Mouse (Mus musculus) T-helper 17 cell (primary cell): ENCODE measurements around the gene Krtap3-2.
"Not testable (repeated sequence)": the region's sequence is repeated elsewhere in the genome, so short reads cannot be mapped to it uniquely, and the experiment has no call there.

ENCODE experiments used
- in situ Hi-C, 2 experiments: fragments of 300-600 bp; cut with MboI, MseI; formaldehyde crosslinking; loops; 1 replicate in 1 of 2; 2 replicates in 1 of 2; pipeline ENCODE4 v1.15.1; 2025; ENCODE audit warnings: high pct_unique_total_duplicates in 2 of 2

Krtap3-2 gene

DNA sequence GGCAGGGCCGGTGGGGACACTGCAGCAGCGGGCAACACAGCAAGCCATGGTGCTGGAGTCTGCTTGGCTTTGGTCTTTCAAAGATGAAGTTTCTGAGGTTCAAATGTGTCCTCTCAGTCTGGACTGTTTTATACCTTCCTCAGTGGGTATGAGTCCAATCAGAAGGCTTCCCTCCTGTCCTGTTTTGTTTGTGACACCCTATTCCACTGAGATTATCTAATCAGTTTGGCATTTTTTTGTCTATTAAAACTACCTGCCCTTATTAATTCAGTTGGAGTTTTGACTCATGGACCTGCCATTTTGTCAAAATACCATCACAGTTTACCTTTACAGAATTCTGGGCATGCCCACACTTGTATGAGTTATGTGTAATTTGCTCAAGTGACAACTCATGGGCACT is at the start of gene Krtap3-2:
Gene Krtap3-2 (minus strand): TSS at position 101 of the 400 bp plus-strand sequence.
- in situ Hi-C loops: no loop called here

DNA sequence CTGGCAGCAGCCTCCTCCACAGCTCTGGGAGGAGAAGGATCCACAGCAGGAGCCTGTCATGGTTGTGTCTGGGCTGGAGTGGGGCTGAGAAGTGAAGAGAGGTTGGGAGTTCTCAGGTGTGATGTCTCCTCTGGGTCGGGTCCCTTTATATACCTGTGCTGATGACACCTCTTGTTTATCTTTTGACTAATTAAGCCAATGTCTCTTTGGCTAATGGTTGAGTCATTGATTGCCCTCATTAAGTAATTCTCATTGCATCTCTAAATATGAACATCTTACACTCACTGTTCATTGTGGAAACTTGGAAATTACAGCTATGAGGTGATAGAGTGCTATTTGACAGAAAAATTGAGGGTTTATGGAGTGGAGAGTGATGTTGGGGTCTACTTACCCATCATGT is 46.6 kb upstream of the Krtap3-2 start, which contains the start of gene Gm11938:
Gene Gm11938 (minus strand): TSS at position 101 of the 400 bp plus-strand sequence.
- in situ Hi-C loops: not testable (repeated sequence)

DNA sequence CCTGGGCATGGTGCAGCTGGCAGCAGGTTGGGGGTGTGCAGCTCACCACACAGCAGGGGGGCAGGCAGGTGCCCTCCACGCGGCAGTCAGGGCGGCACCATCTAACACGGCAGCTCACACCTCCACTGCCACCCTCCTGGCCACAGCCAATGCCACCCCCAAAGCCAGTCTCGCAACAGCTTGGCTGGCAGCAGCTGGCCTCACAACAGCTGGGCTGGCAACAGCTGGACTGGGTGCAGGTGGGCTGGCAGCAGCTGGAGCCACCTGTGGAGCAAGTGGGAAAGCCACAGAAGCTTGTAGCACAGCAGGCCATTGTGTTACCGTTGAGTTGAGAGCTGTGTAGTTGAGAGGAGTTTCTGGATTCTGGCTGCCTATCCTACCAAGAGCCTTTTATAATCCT is 41.1 kb upstream of the Krtap3-2 start, which contains the start of gene Krtap9-3:
Gene Krtap9-3 (minus strand): TSS at position 364 of the 400 bp plus-strand sequence.
- in situ Hi-C loops: not testable (repeated sequence)

DNA sequence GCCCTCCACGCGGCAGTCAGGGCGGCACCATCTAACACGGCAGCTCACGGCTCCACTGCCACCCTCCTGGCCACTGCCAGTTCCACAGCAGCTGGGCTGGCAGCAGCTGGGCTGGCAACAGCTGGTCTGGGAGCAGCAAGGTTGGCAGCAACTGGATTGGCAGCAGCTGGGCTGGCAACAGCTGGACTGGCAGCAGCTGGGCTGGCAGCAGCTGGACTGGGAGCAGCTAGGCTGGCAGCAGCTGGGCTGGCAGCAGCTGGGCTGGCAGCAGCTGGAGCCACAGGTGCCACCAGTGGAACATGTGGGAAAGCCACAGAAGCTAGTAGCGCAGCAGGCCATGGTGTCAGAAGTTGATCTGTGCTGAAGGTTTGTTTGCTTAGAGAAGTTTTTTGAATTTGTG is 34.3 kb upstream of the Krtap3-2 start, which contains the start of gene Krtap1-3:
Gene Krtap1-3 (minus strand): TSS at position 359 of the 400 bp plus-strand sequence.
- in situ Hi-C loops: no loop called here

DNA sequence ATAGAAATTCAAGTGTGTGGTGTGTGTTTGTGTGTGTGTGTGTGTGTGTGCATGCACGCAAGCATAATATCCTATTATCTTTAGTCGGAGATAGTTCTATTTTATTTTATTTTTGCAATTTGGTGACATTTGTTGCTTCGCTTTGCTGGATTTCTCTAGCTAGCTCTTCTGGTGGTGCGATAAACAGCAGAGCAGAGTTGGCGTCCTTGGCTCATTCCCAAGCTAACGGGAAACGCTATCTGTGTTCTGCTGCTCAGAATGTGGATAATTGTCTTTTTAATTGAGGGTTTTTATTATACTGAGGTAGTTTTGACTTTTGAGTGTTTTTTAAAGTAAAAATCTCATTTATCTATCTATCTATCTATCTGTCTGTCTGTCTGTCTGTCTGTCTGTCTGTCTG is 28.4 kb upstream of the Krtap3-2 start:
- in situ Hi-C loops: no loop called here

DNA sequence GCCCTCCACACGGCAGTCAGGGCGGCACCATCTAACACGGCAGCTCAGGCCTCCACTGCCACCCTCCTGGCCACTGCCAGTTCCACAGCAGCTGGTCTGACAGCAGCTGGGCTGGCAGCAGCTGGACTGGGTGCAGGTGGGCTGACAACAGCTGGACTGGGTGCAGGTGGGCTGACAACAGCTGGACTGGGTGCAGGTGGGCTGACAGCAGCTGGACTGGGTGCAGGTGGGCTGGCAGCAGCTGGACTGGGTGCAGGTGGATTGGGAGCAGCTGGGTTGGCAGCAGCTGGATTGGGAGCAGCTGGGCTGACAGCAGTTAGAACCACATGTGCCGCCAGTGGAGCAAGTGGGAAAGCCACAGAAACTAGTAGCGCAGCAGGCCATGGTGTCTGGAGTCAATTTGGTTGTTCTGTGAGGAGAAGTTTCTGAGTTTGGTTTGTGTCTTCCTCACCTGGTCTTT is 26.6 kb upstream of the Krtap3-2 start, which contains the start of gene Krtap1-4:
Gene Krtap1-4 (minus strand): TSS at position 410 of the 460 bp plus-strand sequence.
- in situ Hi-C loops: no loop called here

DNA sequence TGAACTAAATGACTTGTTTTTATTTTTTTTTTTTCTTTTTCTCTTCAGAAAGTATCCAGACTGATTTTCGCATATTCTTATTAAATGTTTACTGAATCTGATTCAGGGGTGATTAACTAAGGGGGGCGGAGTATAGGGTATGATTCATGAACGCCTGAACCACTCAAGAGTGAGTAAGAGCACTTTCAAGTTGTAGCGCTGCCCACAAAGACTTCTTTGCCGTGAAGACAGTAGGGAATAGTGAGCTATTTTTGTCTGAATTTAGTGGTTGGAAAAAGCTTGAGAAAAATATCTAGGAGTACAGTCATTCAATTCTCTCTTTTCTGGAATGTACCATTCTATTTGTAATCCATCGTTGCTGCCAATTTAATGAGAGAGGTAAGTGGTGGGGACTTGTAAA is 24.9 kb upstream of the Krtap3-2 start:
- in situ Hi-C loops: no loop called here

DNA sequence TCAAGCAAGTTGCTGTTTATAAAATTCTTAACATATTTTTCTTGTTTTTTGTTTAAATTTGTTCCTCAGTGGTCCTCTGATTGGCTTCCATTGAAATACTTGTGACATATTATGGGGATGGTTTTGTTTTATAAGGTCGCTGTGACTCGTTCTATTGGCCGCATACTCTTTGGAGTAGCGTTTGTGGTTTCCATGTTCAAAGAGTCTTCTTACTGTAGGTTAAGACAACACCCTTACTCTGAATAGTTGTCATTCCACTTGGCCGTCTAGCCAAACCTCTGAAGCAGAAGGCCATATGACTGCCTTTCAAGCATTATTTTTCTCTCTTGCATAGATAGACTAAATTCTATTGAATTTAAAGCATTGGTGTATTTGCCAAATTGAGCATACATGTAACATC is 24.4 kb upstream of the Krtap3-2 start:
- in situ Hi-C loops: no loop called here

DNA sequence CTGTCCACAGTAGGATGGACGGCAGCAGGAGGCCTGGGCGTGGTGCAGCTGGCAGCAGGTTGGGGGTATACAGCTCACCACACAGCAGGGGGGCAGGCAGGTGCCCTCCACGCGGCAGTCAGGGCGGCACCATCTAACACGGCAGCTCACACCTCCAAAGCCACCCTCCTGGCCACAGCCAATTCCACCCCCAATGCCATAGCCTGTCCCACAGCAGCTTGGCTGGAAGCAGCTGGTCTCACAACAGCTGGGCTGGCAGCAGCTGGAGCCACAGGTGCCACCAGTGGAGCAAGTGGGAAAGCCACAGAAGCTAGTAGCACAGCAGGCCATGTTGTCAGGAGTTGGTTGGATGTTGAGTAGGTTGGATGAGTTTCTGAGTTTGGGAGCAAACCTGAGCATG is 24.0 kb upstream of the Krtap3-2 start, which contains the start of gene Krtap1-5:
Gene Krtap1-5 (minus strand): TSS at position 381 of the 400 bp plus-strand sequence.
- in situ Hi-C loops: no loop called here

DNA sequence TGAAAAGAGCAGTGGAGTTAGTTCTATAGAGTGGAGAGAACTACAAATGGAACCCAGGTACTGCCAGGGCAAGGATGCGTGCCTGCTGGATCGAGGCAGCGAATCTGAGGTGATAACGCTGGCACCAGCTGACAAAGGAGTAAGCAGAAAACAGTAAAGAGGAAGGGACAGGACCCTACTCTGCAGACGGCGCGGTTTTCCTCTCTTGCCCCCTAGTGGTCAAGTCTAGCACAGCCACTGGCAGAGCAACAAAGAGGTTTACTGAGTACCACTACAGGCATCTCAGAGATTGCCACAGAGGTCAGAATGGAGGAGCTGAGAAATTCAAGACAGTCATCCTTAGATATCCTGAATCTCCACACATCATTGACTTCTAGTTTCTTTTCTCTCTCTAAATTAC is 17.5 kb upstream of the Krtap3-2 start:
- in situ Hi-C loops: no loop called here

DNA sequence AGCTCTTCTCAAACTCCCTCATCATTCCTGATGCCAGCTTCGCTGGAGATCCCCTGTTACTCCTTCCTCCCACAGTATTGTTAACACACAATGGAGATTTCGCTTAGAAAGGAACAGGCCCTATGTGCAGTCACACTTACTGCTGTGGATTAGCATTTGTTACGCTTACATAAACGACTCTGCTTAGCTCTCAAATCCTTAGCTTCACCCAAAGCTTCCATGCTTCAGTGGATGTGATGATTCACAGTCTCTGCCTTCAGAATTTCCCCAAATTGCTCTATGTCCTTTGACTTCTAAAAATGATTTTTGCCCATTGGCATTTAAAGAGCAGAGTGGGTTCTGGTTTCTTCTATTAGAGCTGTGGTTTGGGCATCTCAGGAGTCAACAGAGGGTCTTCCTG is 16.5 kb upstream of the Krtap3-2 start:
- in situ Hi-C loops: no loop called here

DNA sequence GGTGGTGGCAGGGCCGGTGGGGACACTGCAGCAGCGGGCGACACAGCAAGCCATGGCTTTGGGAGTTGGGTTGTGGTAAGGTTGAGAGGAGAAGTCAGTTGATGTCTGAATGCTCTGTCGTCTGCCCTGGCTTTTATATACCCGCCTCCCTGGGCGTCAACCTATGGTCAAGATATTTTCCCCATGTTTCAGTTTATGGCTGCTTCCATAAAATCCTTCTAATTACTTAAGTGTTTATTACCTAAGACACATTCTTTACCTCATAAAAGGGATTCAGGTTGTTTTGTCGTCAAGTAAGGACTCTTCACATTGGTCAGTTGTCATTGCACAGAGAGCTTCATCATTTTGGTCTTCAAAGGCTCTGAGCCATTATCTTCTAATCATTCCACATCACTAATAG is 9.9 kb upstream of the Krtap3-2 start, which contains the start of gene Krtap3-1:
Gene Krtap3-1 (minus strand): TSS at position 101 of the 400 bp plus-strand sequence.
- in situ Hi-C loops: no loop called here

DNA sequence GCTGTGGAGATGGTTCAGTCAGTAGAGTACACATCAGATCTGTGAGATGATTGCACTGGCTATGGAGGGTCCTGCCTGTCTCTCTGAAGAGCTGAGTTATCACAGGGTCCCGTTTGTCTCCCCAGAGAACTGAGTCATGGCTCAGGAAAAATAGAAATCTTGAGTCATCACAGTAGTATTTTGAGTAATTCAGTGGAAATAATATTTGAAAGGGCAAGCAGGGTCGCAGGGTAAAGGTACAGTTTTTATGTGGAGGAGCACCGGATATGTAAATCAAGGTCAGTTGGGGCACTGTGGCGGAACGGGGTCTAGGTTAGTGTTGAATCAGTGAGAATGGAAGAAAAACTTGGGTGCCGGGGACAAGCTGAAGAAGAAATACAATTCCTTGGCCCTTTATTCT is 5.9 kb upstream of the Krtap3-2 start:
- in situ Hi-C loops: no loop called here

DNA sequence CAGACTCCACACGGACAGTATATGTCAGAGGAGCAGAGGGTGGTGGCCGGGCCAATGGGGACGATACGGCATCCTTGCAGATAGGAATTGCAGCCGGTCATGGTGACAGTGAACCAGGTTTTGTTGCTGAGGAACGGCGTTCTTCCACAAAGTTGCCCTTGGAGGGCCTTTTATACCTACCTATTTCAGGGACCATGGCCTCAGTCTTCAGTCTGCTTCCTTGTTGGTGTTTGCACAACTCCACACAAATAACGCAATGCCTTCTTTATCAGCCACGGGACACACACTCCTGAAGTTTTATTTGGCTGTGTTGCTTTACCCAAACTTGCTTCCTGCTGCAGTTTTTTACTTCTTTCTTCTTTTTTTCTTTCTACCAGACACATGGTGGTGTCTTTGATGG is 2.7 kb upstream of the Krtap3-2 start, which contains the start of gene Gm11939:
Gene Gm11939 (minus strand): TSS at position 101 of the 400 bp plus-strand sequence.
- in situ Hi-C loops: no loop called here

DNA sequence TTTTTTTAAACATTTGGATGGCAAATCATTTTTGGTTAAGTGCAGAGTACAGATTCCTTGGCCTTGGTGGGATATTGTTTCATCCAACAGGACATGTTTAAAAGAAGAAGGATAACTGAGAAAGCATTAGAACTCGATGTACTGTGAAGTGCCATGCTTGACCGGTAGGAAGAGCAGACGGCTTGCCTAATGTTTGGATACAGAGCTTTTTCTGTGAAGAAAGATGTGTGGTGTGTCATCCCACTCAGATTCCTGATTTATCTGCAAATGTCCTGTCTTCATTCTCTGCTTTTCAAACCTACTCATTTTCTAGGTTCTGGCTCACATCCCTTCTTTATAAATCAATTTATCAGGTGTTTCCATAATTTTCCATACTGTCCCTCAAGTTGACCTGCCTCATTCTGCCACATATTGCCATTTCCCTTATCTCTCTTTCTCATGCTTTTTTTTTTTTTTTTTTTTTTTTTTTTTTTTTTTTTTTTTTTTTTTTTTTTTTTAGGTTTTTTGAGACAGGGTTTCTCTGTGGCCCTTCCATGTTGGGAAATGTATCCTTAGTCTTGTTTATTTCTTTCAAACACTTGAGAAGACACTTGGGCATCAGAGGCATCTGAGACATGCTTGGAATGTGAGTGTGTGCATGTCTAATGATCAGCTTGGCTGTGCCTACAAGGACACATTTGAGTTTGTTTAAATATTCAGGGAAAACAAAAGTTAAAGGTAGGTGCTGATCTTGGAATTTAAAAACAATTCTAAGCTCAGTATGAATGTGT is 1.5 kb upstream of the Krtap3-2 start:
- in situ Hi-C loops: no loop called here

DNA sequence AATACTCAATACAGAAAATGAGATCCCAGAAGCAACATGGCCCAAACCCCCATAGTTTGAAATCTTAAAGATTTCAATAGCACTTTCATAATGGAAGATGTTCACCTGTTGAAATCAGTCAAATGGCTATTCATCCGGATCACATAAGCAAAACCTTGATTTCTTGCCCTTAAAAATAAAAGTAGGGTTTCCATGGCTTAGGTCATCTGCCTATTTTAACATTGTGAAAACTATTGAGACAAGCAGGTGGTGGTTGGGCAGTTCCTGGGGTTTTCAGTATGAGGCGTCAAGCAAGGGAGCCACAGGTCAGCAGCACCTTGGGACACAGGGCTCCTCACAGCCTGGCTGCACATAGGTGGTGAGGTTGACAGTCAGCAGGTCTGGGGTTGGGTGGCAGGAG is 458 bp downstream of the Krtap3-2 start:
- in situ Hi-C loops: no loop called here

DNA sequence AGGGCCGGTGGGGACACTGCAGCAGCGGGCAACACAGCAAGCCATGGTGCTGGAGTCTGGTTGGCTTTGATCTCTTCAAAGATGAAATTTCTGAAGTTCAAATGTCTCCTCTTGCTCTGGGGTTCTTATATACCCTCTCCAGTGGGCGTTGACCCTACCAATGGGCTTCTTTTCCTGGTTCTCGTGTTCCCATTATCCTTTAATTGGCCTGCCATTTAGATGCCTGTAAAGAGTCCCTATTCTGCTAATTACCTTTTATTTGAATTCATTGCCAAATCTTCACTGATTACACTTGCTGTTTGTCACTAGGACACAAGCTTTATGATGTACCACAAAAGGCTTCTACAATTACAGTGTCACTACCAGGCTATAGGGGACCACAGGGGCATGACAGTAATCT is 5.9 kb downstream of the Krtap3-2 start, which contains the start of gene Krtap3-3:
Gene Krtap3-3 (minus strand): TSS at position 101 of the 400 bp plus-strand sequence.
- in situ Hi-C loops: no loop called here

DNA sequence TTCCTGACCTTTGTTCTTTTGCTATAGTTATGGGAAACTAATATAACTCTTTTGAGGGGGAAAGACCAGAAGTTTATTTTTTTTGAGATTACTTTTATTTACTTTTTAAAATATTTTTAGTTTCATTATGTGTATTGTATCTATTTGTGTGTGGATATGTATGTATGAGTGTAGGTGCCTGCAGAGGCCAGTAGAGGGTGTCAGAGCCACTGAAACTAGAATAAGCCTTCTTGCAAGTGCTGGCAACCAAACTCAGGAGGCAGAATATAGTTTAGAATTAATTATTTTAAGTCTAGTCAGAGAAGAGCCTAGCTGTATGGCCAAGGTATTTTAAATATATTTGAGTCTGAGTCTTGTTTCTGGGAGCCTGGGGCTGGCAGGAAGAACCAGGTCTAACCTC is 8.8 kb downstream of the Krtap3-2 start:
- in situ Hi-C loops: no loop called here

DNA sequence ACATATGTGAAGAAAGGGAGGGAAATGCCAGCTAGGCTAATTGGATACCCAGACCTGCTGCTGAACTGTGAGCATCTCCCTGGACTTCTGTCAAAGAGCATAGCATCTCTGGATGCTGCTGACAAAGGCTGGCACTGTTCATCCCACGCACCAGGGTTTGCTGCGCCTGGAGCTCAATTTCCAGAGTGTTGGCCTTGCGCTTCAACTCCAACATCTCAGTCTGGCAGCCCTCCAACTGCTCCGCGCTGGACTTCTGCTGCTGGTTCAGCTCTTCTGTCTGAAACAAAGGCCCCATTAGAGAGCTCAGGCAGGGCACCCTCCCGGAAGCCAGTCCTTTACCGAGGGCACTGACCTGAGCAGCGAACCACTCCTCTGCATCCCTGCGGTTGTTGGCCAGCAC is 16.9 kb downstream of the Krtap3-2 start:
- in situ Hi-C loops: no loop called here

DNA sequence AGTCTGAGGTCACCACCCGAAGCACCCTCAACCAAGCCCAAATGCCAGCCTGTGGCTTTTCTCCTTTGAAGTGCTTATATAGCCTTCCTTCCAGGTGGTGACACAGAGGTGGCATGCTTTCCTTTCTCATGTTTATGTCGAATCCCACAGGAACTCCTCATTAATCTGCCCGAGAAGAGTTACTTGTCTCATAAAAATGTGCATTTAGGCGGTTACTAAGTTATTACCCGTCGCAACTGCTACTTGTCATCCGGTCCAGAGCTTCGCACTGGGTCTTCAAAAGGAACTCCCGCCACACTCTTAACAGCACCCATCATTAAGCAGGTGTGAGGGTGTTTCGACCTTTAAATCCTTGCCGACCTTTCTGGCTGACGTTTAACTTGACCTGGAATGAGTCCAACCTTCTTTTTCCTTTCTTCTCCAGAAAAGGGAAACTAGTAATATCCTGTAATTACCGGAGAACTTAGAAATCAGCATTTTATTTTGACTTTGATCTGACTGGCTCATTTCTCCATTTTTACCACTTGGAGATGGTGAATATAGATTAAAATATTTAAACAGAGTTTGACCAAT is 35.3 kb downstream of the Krtap3-2 start, which contains the start of gene Krt39:
Gene Krt39 (minus strand): TSS at position 51 of the 573 bp plus-strand sequence.
- in situ Hi-C loops: no loop called here

DNA sequence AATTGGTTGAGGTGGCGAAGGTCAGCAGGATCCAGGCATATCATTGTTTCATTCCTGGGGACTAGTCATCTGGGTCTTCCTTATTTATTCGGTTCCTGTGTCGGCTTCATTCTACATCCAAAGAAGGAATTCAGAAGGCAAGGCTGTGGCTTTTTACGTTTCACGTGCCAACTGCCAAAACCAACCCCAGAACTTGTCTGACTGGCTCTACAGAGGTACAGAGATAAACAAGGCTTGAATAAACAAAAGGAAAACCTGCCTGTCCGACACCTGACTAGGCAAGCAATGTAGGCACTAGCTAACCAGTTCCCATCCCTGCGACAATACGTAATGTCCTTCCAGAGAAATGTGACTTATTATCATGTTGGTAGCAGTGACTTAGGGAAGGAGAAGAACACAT is 42.6 kb downstream of the Krtap3-2 start:
- in situ Hi-C loops: no loop called here
